Mouse (Mus musculus) megakaryocyte-erythroid progenitor cell, adult 5-6 weeks (primary cell): ENCODE data around the gene Tmem267. TPM values are rescaled to one million over a fixed set of nuclear protein-coding genes. Genes with fewer than 3 reads are reported as not detected.

Experiments
- total RNA-seq, 2 experiments: library from RNA; stranded (forward) in 1 of 2; stranded (reverse) in 1 of 2; fragments of 200-1000, 215-1000 nt in 1 of 2; fragments of >200 nt in 1 of 2; fragmentation: Nextera tagmentation in 1 of 2; gene quantifications; 2 replicates each; pipeline ENCODE4 v1.2.3; 2014 to 2017

The Tmem267 gene
- total RNA-seq, 2 experiments from 2014 or later: 7.0 to 11.5 TPM

Other genes with a start within 250 kb of the Tmem267 start
- 28.0 and 32.2 TPM in 2 replicates for gene Paip1, start 59.4 kb upstream of the Tmem267 start, total RNA-seq (2014; fragmentation: Nextera tagmentation)
- gene Paip1, start 59.4 kb upstream of the Tmem267 start, total RNA-seq (2017): 46.3 and 55.2 TPM in 2 replicates
- 72.9 and 76.0 TPM in 2 replicates for gene 4833420G17Rik, start 25.3 kb upstream of the Tmem267 start, total RNA-seq (2014; fragmentation: Nextera tagmentation)
- 49.3 and 54.9 TPM in 2 replicates for gene 4833420G17Rik, start 25.3 kb upstream of the Tmem267 start, total RNA-seq (2017)
- 0.35 TPM in 1 of 2 replicates, not detected in the other for gene 3110070M22Rik, start 344 bp downstream of the Tmem267 start, total RNA-seq (2014; fragmentation: Nextera tagmentation)
- gene 3110070M22Rik, start 344 bp downstream of the Tmem267 start, total RNA-seq (2017): 0.84 TPM in 1 of 2 replicates, not detected in the other
- gene Ccl28, start 135.8 kb downstream of the Tmem267 start, total RNA-seq (2014; fragmentation: Nextera tagmentation): 0.69 TPM in 1 of 2 replicates, not detected in the other
- gene Ccl28, start 135.8 kb downstream of the Tmem267 start, total RNA-seq (2017): 0.14 and 0.72 TPM in 2 replicates
- 13.1 and 15.6 TPM in 2 replicates for gene Hmgcs1, start 202.3 kb downstream of the Tmem267 start, total RNA-seq (2014; fragmentation: Nextera tagmentation)
- 25.0 and 38.1 TPM in 2 replicates for gene Hmgcs1, start 202.3 kb downstream of the Tmem267 start, total RNA-seq (2017)